Mouse (Mus musculus) brain, embryonic 14.5 days (tissue): Measurements from ENCODE around the gene Trim28.

Source experiments
- CTCF ChIP-seq: fragments of 200-500 bp; IDR thresholded peaks from 2 replicates; pipeline ENCODE4 v1.5.1; 2012; ENCODE audit warnings: inconsistent platforms, mild to moderate bottlenecking, moderate library complexity, borderline replicate concordance; ENCODE audit not compliant: insufficient read depth, insufficient read length; ENCODE audit errors: extremely low read depth
- POLR2A ChIP-seq: fragments of 200-500 bp; IDR thresholded peaks from 2 replicates; pipeline ENCODE4 v1.6.1; 2012; ENCODE audit warnings: mild to moderate bottlenecking, inconsistent platforms, borderline replicate concordance; ENCODE audit not compliant: poor library complexity, insufficient read depth, insufficient read length, severe bottlenecking; ENCODE audit errors: extremely low read depth

DNA sequence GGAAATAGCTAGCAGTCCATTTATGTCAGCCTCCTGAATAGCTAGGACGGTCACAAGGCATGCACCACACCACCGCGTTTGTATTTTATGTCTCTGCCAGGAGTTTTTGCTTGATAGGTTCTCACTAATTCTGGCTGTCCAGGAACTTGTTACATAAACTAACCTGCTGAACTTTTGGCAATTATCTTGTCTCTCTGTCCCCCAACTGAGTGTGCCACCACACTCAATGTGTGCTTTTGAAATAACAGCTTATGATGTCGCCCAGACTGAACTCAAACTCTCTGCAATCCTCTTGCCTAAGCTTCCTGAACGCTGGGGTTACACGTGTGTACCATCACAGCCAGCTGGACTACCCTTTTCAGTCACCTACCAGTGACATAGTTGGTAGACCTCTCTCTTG is 43.6 kb downstream of the Trim28 start:
- TF ChIP-seq POLR2A: no peak
- no peak for TF ChIP-seq CTCF
